Mouse (Mus musculus): ENCODE measurements around the gene Msantd2. TPM values are rescaled to one million over a fixed set of nuclear protein-coding genes. Genes with fewer than 3 reads are reported as not detected.

Msantd2 gene
- total and polyA plus RNA-seq, 2 experiments: 10.3 to 16.2 TPM

GRCm38 (mm10) chr9:37554279-37554678 is 65.2 kb downstream of the Msantd2 start:
- H3K4me3 ChIP-seq (ENCODE audit: insufficient read depth, low read depth, low read length): no peak overlapping the region
- peaks cover 7% of the 10 kb centered on the region; the same call in 1 of the 2 replicates for H3K27me3 ChIP-seq (ENCODE audit: control insufficient read depth, insufficient read depth, low read length)
- no peak for TF ChIP-seq POLR2A (IDR thresholded peaks at IDR 0.05; ENCODE audit: extremely low read depth, insufficient read depth, low read length)
- no peak for TF ChIP-seq CTCF (IDR thresholded peaks at IDR 0.05; ENCODE audit: low read depth, low read length)
- no peak overlapping the region for H3K27ac ChIP-seq (replicated peaks; ENCODE audit: insufficient read depth, low read depth, low read length)
- peaks cover 3% of the 10 kb centered on the region; the same call in 1 of the 2 replicates for H3K4me1 ChIP-seq (ENCODE audit: control insufficient read depth, insufficient read depth, low read length)
- WGBS: 73% methylated on average over 1 of the region's 1 CpGs
- no peak overlapping the region for H3K9ac ChIP-seq (ENCODE audit: low read depth, low read length)
- H3K36me3 ChIP-seq (ENCODE audit: control insufficient read depth, insufficient read depth, low read length): no peaks in the 10 kb centered on the region
- H3K79me2 ChIP-seq (ENCODE audit: control insufficient read depth, insufficient read depth, low read length): no peaks in the 10 kb centered on the region
- no peak for DNase-seq (ENCODE audit: extremely low read depth, low read depth, low spot score)

- WGBS: 60% methylated on average over 7 of the region's 7 CpGs
- H3K79me2 ChIP-seq (ENCODE audit: control insufficient read depth, insufficient read depth, low read length): no peaks in the 10 kb centered on the region
These were observed 66.0 kb downstream of the Msantd2 start, which contains the start of gene Siae for GRCm38 (mm10) chr9:37554838-37555748. Gene Siae (plus strand): TSS chr9:37555698.

GRCm38 (mm10) chr9:37556366-37556765 is 67.2 kb downstream of the Msantd2 start:
- Histone ChIP-seq H3K4me3 (ENCODE audit: insufficient read depth, low read depth, low read length) (no peak overlapping the region), H3K27me3 (ENCODE audit: control insufficient read depth, insufficient read depth, low read length) (peaks cover 7% of the 10 kb centered on the region; the same call in 1 of the 2 replicates), H3K36me3 (ENCODE audit: control insufficient read depth, insufficient read depth, low read length) (no peaks in the 10 kb centered on the region), H3K27ac (replicated peaks; ENCODE audit: insufficient read depth, low read depth, low read length) (no peak overlapping the region), H3K9ac (ENCODE audit: low read depth, low read length) (no peak overlapping the region), H3K79me2 (ENCODE audit: control insufficient read depth, insufficient read depth, low read length) (no peaks in the 10 kb centered on the region), H3K4me1 (ENCODE audit: control insufficient read depth, insufficient read depth, low read length) (peaks cover 3% of the 10 kb centered on the region; the same call in 1 of the 2 replicates)
- no peak for DNase-seq (ENCODE audit: extremely low read depth, low read depth, low spot score)
- 82% methylated on average over 3 of the region's 3 CpGs for WGBS
- TF ChIP-seq POLR2A (IDR thresholded peaks at IDR 0.05; ENCODE audit: extremely low read depth, insufficient read depth, low read length) (no peak), CTCF (IDR thresholded peaks at IDR 0.05; ENCODE audit: low read depth, low read length) (no peak)

More at GRCm38 (mm10) chr9:37554838-37555748, 66.0 kb downstream of the Msantd2 start, which contains the start of gene Siae:
- no peak for TF ChIP-seq CTCF (IDR thresholded peaks at IDR 0.05; ENCODE audit: low read depth, low read length)
- no peak for TF ChIP-seq POLR2A (IDR thresholded peaks at IDR 0.05; ENCODE audit: extremely low read depth, insufficient read depth, low read length)
- H3K27me3 ChIP-seq (ENCODE audit: control insufficient read depth, insufficient read depth, low read length): peaks cover 7% of the 10 kb centered on the region; the same call in 1 of the 2 replicates
- H3K4me3 ChIP-seq (ENCODE audit: insufficient read depth, low read depth, low read length): no peak within 1 kb of the TSS
- no peak within 1 kb of the TSS for H3K9ac ChIP-seq (ENCODE audit: low read depth, low read length)
- H3K27ac ChIP-seq (replicated peaks; ENCODE audit: insufficient read depth, low read depth, low read length): no peak within 1 kb of the TSS
- DNase-seq (ENCODE audit: extremely low read depth, low read depth, low spot score): no peak
- H3K36me3 ChIP-seq (ENCODE audit: control insufficient read depth, insufficient read depth, low read length): no peaks in the 10 kb centered on the region
- H3K4me1 ChIP-seq (ENCODE audit: control insufficient read depth, insufficient read depth, low read length): peaks cover 3% of the 10 kb centered on the region; the same call in 1 of the 2 replicates

GRCm38 (mm10) chr9:37560617-37561016 is 71.5 kb downstream of the Msantd2 start:
- H3K36me3 ChIP-seq (ENCODE audit: control insufficient read depth, insufficient read depth, low read length): no peaks in the 10 kb centered on the region
- no peak overlapping the region for H3K4me3 ChIP-seq (ENCODE audit: insufficient read depth, low read depth, low read length)
- H3K27me3 ChIP-seq (ENCODE audit: control insufficient read depth, insufficient read depth, low read length): no peaks in the 10 kb centered on the region
- no peaks in the 10 kb centered on the region for H3K4me1 ChIP-seq (ENCODE audit: control insufficient read depth, insufficient read depth, low read length)
- TF ChIP-seq CTCF (IDR thresholded peaks at IDR 0.05; ENCODE audit: low read depth, low read length) (no peak), POLR2A (IDR thresholded peaks at IDR 0.05; ENCODE audit: extremely low read depth, insufficient read depth, low read length) (no peak)
- H3K79me2 ChIP-seq (ENCODE audit: control insufficient read depth, insufficient read depth, low read length): no peaks in the 10 kb centered on the region
- no peak overlapping the region for H3K9ac ChIP-seq (ENCODE audit: low read depth, low read length)
- H3K27ac ChIP-seq (replicated peaks; ENCODE audit: insufficient read depth, low read depth, low read length): no peak overlapping the region
- no peak for DNase-seq (ENCODE audit: extremely low read depth, low read depth, low spot score)
- WGBS: 89% methylated on average over 2 of the region's 2 CpGs

GRCm38 (mm10) chr9:37563805-37564204 is 74.7 kb downstream of the Msantd2 start:
- Histone ChIP-seq H3K4me1 (ENCODE audit: control insufficient read depth, insufficient read depth, low read length) (0 out of 2 replicates have a peak, but pooled peaks cover 2% of the 10 kb centered on the region), H3K36me3 (ENCODE audit: control insufficient read depth, insufficient read depth, low read length) (no peaks in the 10 kb centered on the region), H3K4me3 (ENCODE audit: insufficient read depth, low read depth, low read length) (no peak overlapping the region), H3K79me2 (ENCODE audit: control insufficient read depth, insufficient read depth, low read length) (no peaks in the 10 kb centered on the region), H3K27ac (replicated peaks; ENCODE audit: insufficient read depth, low read depth, low read length) (no peak overlapping the region), H3K27me3 (ENCODE audit: control insufficient read depth, insufficient read depth, low read length) (no peaks in the 10 kb centered on the region), H3K9ac (ENCODE audit: low read depth, low read length) (no peak overlapping the region)
- 50% methylated on average over 1 of the region's 1 CpGs for WGBS
- TF ChIP-seq CTCF (IDR thresholded peaks at IDR 0.05; ENCODE audit: low read depth, low read length) (no peak), POLR2A (IDR thresholded peaks at IDR 0.05; ENCODE audit: extremely low read depth, insufficient read depth, low read length) (no peak)
- no peak for DNase-seq (ENCODE audit: extremely low read depth, low read depth, low spot score)

Measured in liver, adult 2 months (tissue).